Mouse (Mus musculus) urinary bladder, adult 2 months (tissue): ENCODE measurements around the gene Rbp7. TPM values are rescaled to one million over a fixed set of nuclear protein-coding genes. Genes with fewer than 3 reads are reported as not detected.
"Not testable (repeated sequence)": the region's sequence is repeated elsewhere in the genome, so short reads cannot be mapped to it uniquely, and the experiment has no call there.

Experiments used
- DNase-seq: peaks from one replicate; pipeline ENCODE4 v3.0.0; 2022; ENCODE audit warnings: low spot score
- polyA plus RNA-seq: library from polyadenylated mRNA; depleted of rRNA; stranded (reverse); fragments of >200 nt; gene quantifications from 2 replicates; pipeline ENCODE4 v1.2.3, GENCODE M21; 2012; rRNA removed

Gene Rbp7
- 1.5 and 1.9 TPM in 2 replicates for polyA plus RNA-seq

- no peak for DNase-seq
Observed at GRCm38 (mm10) chr4:149454879-149455278, at the start of gene Rbp7. Rbp7 (minus strand) TSS chr4:149454978.

DNA sequence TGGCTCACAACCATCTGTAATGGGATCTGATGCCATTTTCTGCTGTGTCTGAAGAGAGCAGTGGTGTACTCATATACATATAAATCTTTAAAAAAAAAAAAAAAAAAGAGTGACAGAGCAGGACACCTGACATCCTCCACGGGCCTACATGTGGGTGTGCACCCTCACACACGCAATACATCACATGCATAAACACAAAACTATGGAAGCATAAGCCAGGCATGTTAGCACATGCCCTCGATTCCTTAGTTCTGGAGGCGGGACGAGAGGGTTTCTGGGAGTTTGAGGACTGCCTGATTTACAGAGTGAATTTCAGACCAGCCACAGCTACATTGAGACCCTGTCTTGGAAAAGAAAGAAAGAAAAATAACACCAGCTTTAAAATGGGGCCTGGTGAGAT lies 49.6 kb upstream of the Rbp7 start:
- DNase-seq, result no peak

- DNase-seq, result no peak
Observed at GRCm38 (mm10) chr4:149499790-149500189, 45.0 kb upstream of the Rbp7 start.

GRCm38 (mm10) chr4:149498901-149499300 lies 44.1 kb upstream of the Rbp7 start:
- DNase-seq, result no peak

DNA sequence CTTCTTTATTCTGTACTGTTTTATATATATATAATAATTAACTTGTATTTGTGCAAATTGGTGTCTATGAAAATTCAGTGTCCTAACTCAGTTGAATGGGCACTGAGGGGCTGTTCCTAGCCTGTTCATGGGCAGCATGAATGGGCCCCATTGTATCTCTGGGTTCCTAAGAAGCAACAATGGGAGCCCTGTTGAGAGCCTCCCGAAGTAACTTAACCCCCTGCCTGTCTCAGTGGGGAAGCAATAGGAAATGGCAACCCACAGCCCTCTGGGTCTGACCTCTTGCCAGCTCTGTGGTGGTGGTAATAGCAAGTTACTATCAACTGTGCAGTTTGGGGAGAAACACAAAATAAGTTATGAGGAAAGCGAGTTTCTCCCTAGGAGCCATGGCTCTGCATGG lies 41.8 kb upstream of the Rbp7 start:
- no peak for DNase-seq

GRCm38 (mm10) chr4:149491151-149491550 lies 36.4 kb upstream of the Rbp7 start:
- no peak for DNase-seq

DNA sequence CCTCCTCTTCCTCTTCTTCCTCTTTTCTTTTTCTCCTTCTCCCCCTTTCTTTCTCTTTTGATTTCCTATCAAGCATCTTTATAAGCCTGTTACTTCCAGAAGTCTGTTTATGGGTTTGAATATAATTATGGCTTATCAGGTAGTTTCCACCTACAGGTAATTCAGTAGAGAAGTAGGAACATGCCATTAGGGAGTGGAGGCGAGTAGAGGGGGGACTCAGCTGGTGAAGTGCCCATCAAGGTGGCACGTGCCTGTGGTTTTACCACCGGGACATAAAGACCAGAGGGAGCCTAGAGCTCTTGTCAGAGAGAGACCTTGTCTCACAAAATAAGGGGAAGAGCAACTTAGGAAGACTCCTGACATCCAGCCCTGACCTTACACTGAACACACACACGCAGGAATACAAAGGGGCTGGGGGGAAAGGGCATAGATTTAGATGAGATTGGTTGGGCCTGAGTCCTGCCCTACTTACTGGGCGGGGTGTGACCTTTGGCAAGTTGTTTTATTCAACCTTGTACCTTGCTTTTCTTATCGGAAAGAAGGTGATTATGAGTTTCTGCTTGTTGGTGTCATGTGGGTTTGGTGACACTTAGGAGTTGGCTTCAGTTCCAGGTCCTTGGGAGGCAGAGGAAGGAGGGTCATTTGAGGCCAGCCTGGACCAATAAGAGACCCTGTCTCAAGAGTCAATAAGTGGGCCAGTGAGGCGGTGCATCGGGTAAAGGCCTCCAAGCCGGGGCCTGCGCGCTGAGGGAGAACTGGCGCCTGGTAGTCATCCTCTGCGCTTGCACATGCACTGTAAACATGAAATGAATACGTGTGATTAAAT lies 34.9 kb upstream of the Rbp7 start:
- DNase-seq, result no peak

- DNase-seq, result no peak
Observed at GRCm38 (mm10) chr4:149487729-149488128, 33.0 kb upstream of the Rbp7 start.

DNA sequence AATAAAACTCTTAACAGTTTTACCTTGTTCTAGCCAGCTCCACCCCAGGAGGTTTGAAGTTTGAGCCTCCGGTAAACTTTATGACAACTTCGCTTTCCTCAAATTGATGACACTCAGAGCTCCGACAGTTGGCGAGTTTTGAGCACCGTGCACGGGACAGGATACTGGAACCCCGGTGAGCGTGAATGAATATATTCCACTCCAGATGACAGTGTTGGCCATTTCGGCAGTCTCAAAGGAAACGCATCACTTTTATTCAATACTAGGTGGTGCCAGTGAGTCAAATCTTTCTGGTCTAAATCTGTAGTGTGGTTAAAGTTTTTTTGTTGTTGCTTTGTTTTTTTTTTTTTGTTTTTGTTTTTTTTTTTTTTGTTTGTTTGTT lies 31.0 kb upstream of the Rbp7 start:
- DNase-seq, result peak; percentile 27

GRCm38 (mm10) chr4:149485053-149485824 lies 30.5 kb upstream of the Rbp7 start, which contains the start of the genes Nmnat1 and Lzic:
Nmnat1 (minus strand) TSS chr4:149485202.
Lzic (plus strand) TSS chr4:149485229.
- peak; percentile 82 for DNase-seq

DNA sequence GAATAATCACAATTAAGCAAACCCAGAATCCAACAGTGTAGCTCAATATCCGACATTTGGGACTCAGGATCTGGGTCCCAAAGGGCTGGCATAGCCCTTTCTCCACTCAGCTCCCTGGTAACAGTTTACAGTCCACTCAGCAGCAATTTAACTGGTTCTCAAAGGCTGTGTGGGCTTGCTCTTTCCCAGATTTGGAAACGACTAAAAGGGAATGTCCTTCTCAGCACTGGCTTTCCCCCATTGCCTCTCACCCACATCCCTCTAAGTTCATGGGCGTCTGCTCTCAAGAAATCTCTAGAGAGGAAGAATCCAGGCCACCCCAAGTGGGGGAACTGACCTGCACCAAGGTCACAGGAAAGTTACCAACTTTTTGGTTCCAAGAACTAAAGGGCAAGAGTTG lies 29.8 kb upstream of the Rbp7 start:
- DNase-seq, result no peak

- DNase-seq, result no peak
Observed at GRCm38 (mm10) chr4:149477078-149477477, 22.3 kb upstream of the Rbp7 start, which contains the start of gene Tmem274. Tmem274 (plus strand) TSS chr4:149477378.

DNA sequence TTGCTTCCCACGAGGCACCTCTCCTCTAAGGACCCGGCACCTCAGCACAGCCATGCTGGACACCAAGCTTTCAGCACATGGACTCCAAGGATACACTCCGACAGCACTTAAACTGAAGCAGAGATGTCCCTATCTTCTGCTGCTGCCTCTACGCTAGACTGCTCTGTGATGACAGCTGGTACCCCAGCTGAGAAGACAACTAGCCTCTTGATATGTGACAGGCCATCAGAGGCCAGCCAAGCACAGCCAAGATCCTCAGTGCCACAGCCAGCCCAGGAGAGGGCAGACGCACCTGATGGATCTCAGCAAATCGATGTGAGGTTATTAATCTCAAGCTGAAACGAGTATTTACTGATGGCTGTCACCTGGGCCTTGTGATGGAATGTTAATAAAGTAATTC lies 20.3 kb upstream of the Rbp7 start:
- no peak for DNase-seq

- no peak for DNase-seq
Observed at GRCm38 (mm10) chr4:149469557-149469956, 14.8 kb upstream of the Rbp7 start.

GRCm38 (mm10) chr4:149463435-149463950 lies 8.7 kb upstream of the Rbp7 start:
- DNase-seq, result no peak

DNA sequence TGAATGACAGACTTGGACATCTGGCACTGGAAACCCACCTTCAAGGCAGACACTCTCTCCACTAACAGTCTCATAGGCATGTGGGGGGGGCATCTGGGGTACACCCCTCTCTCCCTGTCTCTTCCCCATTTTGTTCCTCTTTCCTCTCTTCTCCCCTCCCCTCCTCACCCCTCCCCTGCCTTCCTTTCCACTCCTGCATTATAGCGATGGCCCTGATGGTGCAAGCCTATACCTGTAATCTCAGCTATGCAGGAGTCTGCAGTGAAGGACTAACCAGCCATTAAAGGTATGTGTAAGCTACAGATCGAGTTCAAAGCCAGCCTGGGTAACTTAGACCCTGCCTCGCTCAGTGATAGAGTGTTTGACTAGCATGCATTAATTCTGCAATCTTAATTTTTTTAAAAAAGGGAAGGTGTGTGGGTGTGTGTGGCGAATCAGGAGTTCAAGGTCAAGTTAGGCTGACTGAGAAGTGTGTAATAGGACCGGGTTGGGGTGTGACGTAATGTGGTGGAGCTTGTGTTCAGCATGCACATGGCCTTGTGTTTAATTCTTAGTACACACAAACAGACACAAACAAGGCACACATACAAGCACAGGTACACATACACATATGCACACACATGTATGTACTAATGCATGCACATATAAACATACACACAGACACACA lies 7.7 kb upstream of the Rbp7 start:
- DNase-seq, result no peak

- no peak for DNase-seq
Observed at GRCm38 (mm10) chr4:149461579-149462304, 7.0 kb upstream of the Rbp7 start.

- not testable (repeated sequence) for DNase-seq
Observed at GRCm38 (mm10) chr4:149460475-149460874, 5.7 kb upstream of the Rbp7 start.

DNA sequence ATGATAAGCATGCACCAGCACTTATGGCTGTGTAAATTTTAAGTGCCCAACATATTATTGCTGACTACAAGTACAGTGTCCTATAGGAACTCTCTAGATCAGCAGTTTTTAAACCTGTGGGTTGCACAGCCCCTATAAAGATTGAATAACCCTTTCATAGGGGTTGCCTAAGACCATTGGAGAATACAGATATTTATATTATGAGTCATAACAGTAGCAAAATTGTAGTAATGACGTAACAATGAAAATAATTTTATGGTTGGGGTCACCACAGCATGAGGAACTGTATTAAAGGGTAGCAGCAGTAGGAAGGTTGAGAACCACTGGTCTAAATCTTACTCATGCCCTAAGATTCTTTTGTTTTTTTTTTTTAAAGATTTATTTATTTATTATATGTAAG lies 4.6 kb upstream of the Rbp7 start:
- no peak for DNase-seq

DNA sequence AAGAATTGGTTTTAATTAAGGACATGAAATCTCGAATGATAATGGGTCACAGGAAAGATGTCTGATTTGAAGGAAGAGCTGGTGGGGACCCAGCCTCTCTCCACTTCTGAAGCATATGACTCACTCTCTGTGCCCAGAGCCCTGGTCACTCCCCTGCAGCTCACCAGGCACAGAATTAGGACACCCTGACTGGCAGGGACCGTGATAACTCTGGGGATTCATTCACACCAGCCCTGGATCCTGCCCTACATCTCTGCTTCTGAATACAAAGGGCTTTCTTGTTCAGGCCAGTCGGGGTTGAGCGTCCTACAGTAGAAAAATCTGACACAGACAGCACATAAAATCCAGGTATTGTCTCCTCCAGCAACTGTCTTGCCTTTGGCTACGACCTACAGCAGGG lies 3.7 kb upstream of the Rbp7 start:
- no peak for DNase-seq

- no peak for DNase-seq
Observed at GRCm38 (mm10) chr4:149457831-149458430, 3.2 kb upstream of the Rbp7 start.
